Mouse (Mus musculus): Measurements from ENCODE around the gene Nol12. TPM values are rescaled to one million over a fixed set of nuclear protein-coding genes. Genes with fewer than 3 reads are reported as not detected.

Nol12 gene
- polyA plus RNA-seq, 1 experiment = 24.1 TPM

DNA sequence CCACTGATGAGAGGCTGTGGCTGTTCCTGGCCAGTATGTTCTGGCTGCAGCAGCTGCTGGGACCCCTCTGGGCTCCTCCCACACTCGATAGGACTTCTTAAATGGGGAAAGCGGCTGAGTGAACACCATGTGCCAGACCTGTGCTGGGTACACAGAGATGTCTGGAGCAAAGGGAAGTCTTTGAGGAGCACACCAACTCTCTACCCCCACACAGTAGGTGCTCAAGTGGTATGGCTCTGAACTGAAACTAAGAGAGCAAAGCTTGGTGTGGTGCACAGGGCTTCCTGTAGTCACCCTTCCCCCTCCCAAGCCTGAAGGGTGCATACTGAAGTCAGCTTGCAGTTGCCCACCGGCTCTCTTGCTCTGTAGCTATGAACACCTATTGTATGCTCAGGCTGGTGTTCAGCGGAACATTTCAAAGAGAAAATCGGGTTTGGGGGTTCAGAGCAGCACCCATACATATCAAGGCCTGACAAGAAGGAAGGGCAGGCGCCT, 36.2 kb upstream of the Nol12 start:
- H3K27me3 ChIP-seq (replicated peaks; ENCODE audit: control insufficient read depth, insufficient read depth, low read length) = no peaks in the 10 kb centered on the region
- H3K36me3 ChIP-seq (ENCODE audit: control insufficient read depth, insufficient read depth, low read length) = no peaks in the 10 kb centered on the region
- peak overlapping the region; percentile 8; the same call in 1 of the 2 replicates for H3K27ac ChIP-seq (ENCODE audit: insufficient read depth, low read depth, low read length)
- DNase-seq = no peak
- TF ChIP-seq POLR2A (IDR thresholded peaks at IDR 0.05; ENCODE audit: low read depth, low read length) (no peak), CTCF (conservative IDR thresholded peaks at IDR 0.05; ENCODE audit: insufficient read depth, insufficient read length, low read depth, low read length) (no peak)
- H3K4me3 ChIP-seq (ENCODE audit: insufficient read depth, low read depth, low read length) = no peak overlapping the region
- WGBS = 66% methylated on average over 6 of the region's 6 CpGs
- H3K4me1 ChIP-seq (ENCODE audit: control insufficient read depth, insufficient read depth, low read length) = no peaks in the 10 kb centered on the region

DNA sequence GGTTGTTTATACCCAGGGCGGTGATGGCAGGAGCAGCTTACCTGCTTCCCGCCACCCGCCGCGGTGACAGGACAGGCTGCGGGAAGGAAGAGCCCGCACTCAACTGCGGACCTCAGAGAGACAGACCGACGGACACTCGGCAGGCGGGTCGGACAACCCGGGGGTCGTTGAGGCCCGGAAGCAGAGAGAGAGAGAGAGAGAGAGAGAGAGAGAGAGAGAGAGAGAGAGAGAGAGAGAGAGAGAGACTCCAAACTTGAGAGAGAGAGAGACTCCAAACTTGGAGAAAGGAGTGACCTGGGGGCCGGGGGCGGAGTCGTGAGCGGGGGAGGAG, 35.4 kb upstream of the Nol12 start, which contains the start of gene Gm49510:
TSS of gene Gm49510 (plus strand) at position 259 of the 331 bp plus-strand sequence.
- 4% methylated on average over 19 of the region's 20 CpGs for WGBS
- Histone ChIP-seq H3K36me3 (ENCODE audit: control insufficient read depth, insufficient read depth, low read length) (no peaks in the 10 kb centered on the region), H3K4me1 (ENCODE audit: control insufficient read depth, insufficient read depth, low read length) (no peaks in the 10 kb centered on the region), H3K27ac (ENCODE audit: insufficient read depth, low read depth, low read length) (peak within 1 kb of the TSS; percentile 43), H3K4me3 (ENCODE audit: insufficient read depth, low read depth, low read length) (peak within 1 kb of the TSS; percentile 83), H3K27me3 (replicated peaks; ENCODE audit: control insufficient read depth, insufficient read depth, low read length) (no peaks in the 10 kb centered on the region)
- DNase-seq = peak; percentile 33
- TF ChIP-seq POLR2A (IDR thresholded peaks at IDR 0.05; ENCODE audit: low read depth, low read length) = no peak
- TF ChIP-seq CTCF (conservative IDR thresholded peaks at IDR 0.05; ENCODE audit: insufficient read depth, insufficient read length, low read depth, low read length) = no peak

DNA sequence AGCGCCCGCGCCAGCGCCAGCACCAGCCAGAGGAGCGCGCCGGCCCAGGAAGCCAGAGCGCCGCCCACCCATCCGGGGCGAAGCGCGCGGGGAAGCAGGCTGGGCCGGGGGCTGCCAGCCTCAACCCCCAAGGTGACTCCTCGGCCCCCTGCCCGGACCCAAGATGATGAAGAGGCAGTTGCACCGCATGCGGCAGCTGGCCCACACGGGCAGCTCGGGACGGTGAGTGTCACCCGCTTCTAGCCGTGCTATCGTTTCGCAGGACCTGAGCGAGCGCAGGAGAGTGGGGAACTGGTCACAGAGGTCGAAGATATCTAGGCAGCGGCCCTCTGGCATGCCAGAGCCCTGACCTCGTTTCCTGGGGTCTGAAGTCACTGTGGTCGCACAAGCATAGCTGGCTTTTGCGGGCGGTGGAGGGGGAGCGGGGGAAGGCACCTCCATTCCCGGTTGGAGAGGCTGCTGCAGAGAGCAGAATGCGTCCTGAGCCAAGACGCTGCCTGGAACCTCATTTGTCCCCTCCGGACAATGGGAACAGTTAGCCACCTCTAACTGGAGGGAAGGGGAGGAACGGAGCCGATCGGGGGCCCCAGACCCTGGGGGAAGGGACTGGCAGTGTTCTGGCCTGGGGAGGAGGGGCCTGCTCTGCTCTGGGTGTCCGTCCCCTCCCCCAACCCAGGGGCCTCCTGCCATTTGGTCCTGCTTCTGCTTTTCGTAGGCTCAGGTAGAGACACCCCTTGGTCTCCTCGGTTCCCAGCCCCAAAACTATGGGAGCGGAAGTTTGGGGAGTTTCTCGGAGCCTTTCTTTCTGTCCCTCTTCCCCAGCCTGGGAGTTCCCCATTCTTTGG, 34.8 kb upstream of the Nol12 start, which contains the start of gene Sh3bp1:
TSS of gene Sh3bp1 (plus strand) at position 29 of the 845 bp plus-strand sequence.
- no peaks in the 10 kb centered on the region for H3K36me3 ChIP-seq (ENCODE audit: control insufficient read depth, insufficient read depth, low read length)
- H3K4me1 ChIP-seq (ENCODE audit: control insufficient read depth, insufficient read depth, low read length) = no peaks in the 10 kb centered on the region
- H3K4me3 ChIP-seq (ENCODE audit: insufficient read depth, low read depth, low read length) = peak within 1 kb of the TSS; percentile 83
- TF ChIP-seq POLR2A (IDR thresholded peaks at IDR 0.05; ENCODE audit: low read depth, low read length) (no peak), CTCF (conservative IDR thresholded peaks at IDR 0.05; ENCODE audit: insufficient read depth, insufficient read length, low read depth, low read length) (no peak)
- H3K27ac ChIP-seq (ENCODE audit: insufficient read depth, low read depth, low read length) = peak within 1 kb of the TSS; percentile 43
- peak; percentile 72 for DNase-seq
- WGBS = 6% methylated on average over 47 of the region's 47 CpGs
- H3K27me3 ChIP-seq (replicated peaks; ENCODE audit: control insufficient read depth, insufficient read depth, low read length) = no peaks in the 10 kb centered on the region

DNA sequence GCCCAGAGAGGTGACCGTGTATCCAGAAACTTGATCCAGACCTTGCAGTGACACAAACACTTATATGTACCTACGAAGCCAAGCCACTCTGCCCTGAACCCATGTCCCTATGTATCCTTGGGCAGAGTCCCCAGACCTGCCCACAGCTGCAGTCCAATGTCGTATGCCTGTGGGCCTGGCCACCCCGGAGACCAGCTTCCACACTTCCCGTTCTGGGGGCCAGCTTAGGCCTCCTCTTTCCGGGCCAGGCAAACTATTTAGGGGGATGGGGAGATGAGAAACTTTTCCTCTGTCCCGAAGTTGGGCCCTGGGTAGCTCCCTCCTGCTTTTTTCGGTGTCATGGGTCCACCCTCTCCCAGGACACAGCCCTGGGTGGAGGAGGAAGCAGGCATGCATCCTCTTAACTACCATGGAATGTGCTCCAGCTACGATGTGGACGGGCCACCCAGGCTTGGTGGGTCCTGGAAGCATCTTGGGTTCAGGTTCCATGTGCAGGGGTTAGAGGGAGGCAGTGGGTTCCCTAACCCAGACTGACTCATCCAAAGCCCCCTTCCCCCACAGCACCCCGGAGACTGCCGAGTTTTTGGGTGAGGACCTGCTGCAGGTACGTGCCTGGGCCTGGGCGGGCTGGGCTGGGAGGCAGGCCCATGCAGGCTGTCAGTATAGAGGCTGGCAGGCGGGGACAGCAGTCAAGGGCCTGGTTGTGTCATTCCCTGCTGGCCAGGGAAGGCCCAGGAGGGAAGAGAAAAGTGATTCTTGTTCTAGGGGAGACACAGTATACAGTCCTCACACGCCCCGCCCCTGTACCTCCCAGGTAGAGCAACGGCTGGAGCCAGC, 33.9 kb upstream of the Nol12 start:
- DNase-seq = peak; percentile 28
- no peak for TF ChIP-seq CTCF (conservative IDR thresholded peaks at IDR 0.05; ENCODE audit: insufficient read depth, insufficient read length, low read depth, low read length)
- TF ChIP-seq POLR2A (IDR thresholded peaks at IDR 0.05; ENCODE audit: low read depth, low read length) = no peak
- H3K27me3 ChIP-seq (replicated peaks; ENCODE audit: control insufficient read depth, insufficient read depth, low read length) = no peaks in the 10 kb centered on the region
- no peaks in the 10 kb centered on the region for H3K36me3 ChIP-seq (ENCODE audit: control insufficient read depth, insufficient read depth, low read length)
- 49% methylated on average over 18 of the region's 18 CpGs for WGBS
- peak overlapping the region; percentile 1; the same call in 1 of the 2 replicates for H3K27ac ChIP-seq (ENCODE audit: insufficient read depth, low read depth, low read length)
- peak overlapping the region; percentile 83 for H3K4me3 ChIP-seq (ENCODE audit: insufficient read depth, low read depth, low read length)
- H3K4me1 ChIP-seq (ENCODE audit: control insufficient read depth, insufficient read depth, low read length) = no peaks in the 10 kb centered on the region

DNA sequence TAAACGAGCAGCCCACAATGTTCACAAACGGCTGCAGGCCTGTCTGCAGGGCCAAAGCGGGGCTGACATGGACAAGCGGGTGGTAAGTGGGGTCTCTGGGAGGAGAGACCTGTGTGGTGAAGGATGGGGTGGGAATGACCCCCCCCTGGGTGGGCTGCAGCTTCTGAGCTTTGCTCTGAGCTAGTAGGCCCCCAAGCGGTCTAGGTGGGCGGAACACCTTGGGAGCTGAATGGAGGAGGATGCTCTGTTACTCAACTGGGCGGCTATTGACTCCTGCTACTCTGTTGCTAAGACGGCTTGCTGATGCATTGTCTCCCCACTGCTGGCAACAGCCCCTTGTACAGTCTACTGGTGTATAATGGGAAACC, 33.3 kb upstream of the Nol12 start:
- TF ChIP-seq CTCF (conservative IDR thresholded peaks at IDR 0.05; ENCODE audit: insufficient read depth, insufficient read length, low read depth, low read length) = no peak
- no peak for TF ChIP-seq POLR2A (IDR thresholded peaks at IDR 0.05; ENCODE audit: low read depth, low read length)
- Histone ChIP-seq H3K27me3 (replicated peaks; ENCODE audit: control insufficient read depth, insufficient read depth, low read length) (no peaks in the 10 kb centered on the region), H3K36me3 (ENCODE audit: control insufficient read depth, insufficient read depth, low read length) (no peaks in the 10 kb centered on the region), H3K4me1 (ENCODE audit: control insufficient read depth, insufficient read depth, low read length) (no peaks in the 10 kb centered on the region), H3K4me3 (ENCODE audit: insufficient read depth, low read depth, low read length) (no peak overlapping the region), H3K27ac (ENCODE audit: insufficient read depth, low read depth, low read length) (no peak overlapping the region)
- whole genome bisulfite sequencing = 76% methylated on average over 8 of the region's 8 CpGs
- DNase-seq = no peak

DNA sequence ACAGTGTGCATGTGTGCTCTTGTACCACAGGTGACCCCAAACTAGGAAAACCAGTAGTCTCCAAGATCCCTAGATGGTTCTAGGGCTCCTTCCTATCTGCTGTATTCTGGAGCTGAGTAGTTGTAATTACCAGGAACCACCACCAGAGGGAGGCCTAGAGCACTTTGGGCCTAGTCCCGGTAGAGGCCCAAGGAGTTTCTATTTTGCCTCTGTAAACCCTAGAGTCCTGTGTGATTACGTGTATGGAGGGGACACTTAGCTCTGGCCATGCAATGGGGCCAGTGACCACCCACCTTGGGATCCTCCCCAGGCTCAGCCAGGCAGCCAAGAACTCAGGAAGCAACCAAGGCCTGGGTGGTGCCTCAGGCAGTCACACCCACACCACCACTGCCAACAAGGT, 31.5 kb upstream of the Nol12 start:
- H3K36me3 ChIP-seq (ENCODE audit: control insufficient read depth, insufficient read depth, low read length) = no peaks in the 10 kb centered on the region
- no peak overlapping the region for H3K4me3 ChIP-seq (ENCODE audit: insufficient read depth, low read depth, low read length)
- WGBS = 2% methylated on average over 2 of the region's 2 CpGs
- peak; percentile 86 for DNase-seq
- no peak overlapping the region for H3K27ac ChIP-seq (ENCODE audit: insufficient read depth, low read depth, low read length)
- H3K27me3 ChIP-seq (replicated peaks; ENCODE audit: control insufficient read depth, insufficient read depth, low read length) = no peaks in the 10 kb centered on the region
- no peaks in the 10 kb centered on the region for H3K4me1 ChIP-seq (ENCODE audit: control insufficient read depth, insufficient read depth, low read length)
- peak; percentile 81 for TF ChIP-seq CTCF (conservative IDR thresholded peaks at IDR 0.05; ENCODE audit: insufficient read depth, insufficient read length, low read depth, low read length)
- TF ChIP-seq POLR2A (IDR thresholded peaks at IDR 0.05; ENCODE audit: low read depth, low read length) = no peak

DNA sequence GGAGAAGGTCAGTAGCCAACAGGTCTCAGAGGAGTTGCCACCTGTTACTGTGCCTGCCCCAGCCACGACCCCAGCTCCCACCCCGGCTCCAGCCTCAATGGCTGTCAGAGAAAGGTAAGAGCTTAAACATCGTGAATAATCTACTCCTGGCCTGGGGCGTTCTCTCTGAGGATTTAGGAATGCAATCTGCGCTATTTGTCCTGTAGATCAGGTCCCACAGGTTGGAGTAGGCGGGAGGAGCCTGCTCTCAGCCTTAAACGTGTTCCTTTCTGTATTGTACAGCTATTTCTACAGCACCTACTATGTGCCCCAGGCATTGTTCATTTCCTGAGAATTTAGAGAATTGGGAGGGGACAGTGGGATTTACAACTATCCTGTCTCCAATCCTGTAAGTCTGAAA, 26.3 kb upstream of the Nol12 start:
- Histone ChIP-seq H3K36me3 (ENCODE audit: control insufficient read depth, insufficient read depth, low read length) (no peaks in the 10 kb centered on the region), H3K4me3 (ENCODE audit: insufficient read depth, low read depth, low read length) (no peak overlapping the region), H3K4me1 (ENCODE audit: control insufficient read depth, insufficient read depth, low read length) (no peaks in the 10 kb centered on the region), H3K27me3 (replicated peaks; ENCODE audit: control insufficient read depth, insufficient read depth, low read length) (no peaks in the 10 kb centered on the region), H3K27ac (ENCODE audit: insufficient read depth, low read depth, low read length) (no peak overlapping the region)
- 80% methylated on average over 7 of the region's 7 CpGs for WGBS
- TF ChIP-seq POLR2A (IDR thresholded peaks at IDR 0.05; ENCODE audit: low read depth, low read length) (no peak), CTCF (conservative IDR thresholded peaks at IDR 0.05; ENCODE audit: insufficient read depth, insufficient read length, low read depth, low read length) (no peak)
- DNase-seq = no peak
